Mouse (Mus musculus): Measurements from ENCODE around the gene Slc16a1. TPM values are rescaled to one million over a fixed set of nuclear protein-coding genes. Genes with fewer than 3 reads are reported as not detected.
"Not testable (repeated sequence)": the region's sequence is repeated elsewhere in the genome, so short reads cannot be mapped to it uniquely, and the experiment has no call there.

Gene Slc16a1
- polyA plus RNA-seq, 1 experiment = 41.6 TPM

DNA sequence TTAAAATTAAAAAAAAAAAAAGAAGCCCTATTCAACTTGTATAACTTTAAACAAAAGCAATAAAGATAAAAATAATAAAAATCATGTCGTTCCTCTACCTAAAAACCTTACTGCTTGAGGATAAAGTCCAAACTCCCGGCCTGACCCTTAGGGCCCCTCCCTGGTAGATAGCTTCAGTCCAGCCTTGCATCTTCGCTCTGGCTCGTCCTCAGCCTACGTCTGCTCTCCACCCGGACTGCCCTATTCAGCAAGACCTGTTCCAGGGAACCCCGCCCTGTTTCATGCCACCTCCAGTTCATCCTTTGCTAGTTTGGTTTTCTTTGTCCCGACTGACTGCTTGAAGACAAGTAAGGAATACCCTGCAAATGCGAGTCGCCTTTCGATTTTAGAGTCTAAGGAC, 24.5 kb downstream of the Slc16a1 start:
- TF ChIP-seq POLR2A (IDR thresholded peaks at IDR 0.05; ENCODE audit: borderline replicate concordance, control insufficient read depth, low read depth, low read length) = no peak
- TF ChIP-seq CTCF (IDR thresholded peaks at IDR 0.05; ENCODE audit: control insufficient read depth, insufficient read depth, low read length) = no peak
- Histone ChIP-seq H3K27ac (ENCODE audit: control insufficient read depth, insufficient read depth, low read depth, low read length, poor library complexity) (no peak overlapping the region), H3K4me1 (ENCODE audit: control insufficient read depth, insufficient read depth, low read length) (no peaks in the 10 kb centered on the region), H3K4me3 (replicated peaks; ENCODE audit: control insufficient read depth, low read depth, low read length) (no peak overlapping the region)
- 91% methylated on average over 11 of the region's 11 CpGs for WGBS

- no peak overlapping the region for H3K4me3 ChIP-seq (replicated peaks; ENCODE audit: control insufficient read depth, low read depth, low read length)
- TF ChIP-seq CTCF (IDR thresholded peaks at IDR 0.05; ENCODE audit: control insufficient read depth, insufficient read depth, low read length) (no peak), POLR2A (IDR thresholded peaks at IDR 0.05; ENCODE audit: borderline replicate concordance, control insufficient read depth, low read depth, low read length) (no peak)
- no peak overlapping the region for H3K27ac ChIP-seq (ENCODE audit: control insufficient read depth, insufficient read depth, low read depth, low read length, poor library complexity)
- peaks cover 5% of the 10 kb centered on the region; the same call in 1 of the 2 replicates for H3K4me1 ChIP-seq (ENCODE audit: control insufficient read depth, insufficient read depth, low read length)
- WGBS = 63% methylated on average over 4 of the region's 4 CpGs
Observed at GRCm38 (mm10) chr3:104666950-104667349, 28.5 kb downstream of the Slc16a1 start.

GRCm38 (mm10) chr3:104667451-104667850, 29.0 kb downstream of the Slc16a1 start:
- H3K4me3 ChIP-seq (replicated peaks; ENCODE audit: control insufficient read depth, low read depth, low read length) = no peak overlapping the region
- peaks cover 5% of the 10 kb centered on the region; the same call in 1 of the 2 replicates for H3K4me1 ChIP-seq (ENCODE audit: control insufficient read depth, insufficient read depth, low read length)
- no peak for TF ChIP-seq CTCF (IDR thresholded peaks at IDR 0.05; ENCODE audit: control insufficient read depth, insufficient read depth, low read length)
- no peak for TF ChIP-seq POLR2A (IDR thresholded peaks at IDR 0.05; ENCODE audit: borderline replicate concordance, control insufficient read depth, low read depth, low read length)
- H3K27ac ChIP-seq (ENCODE audit: control insufficient read depth, insufficient read depth, low read depth, low read length, poor library complexity) = no peak overlapping the region
- WGBS = 72% methylated on average over 10 of the region's 10 CpGs

DNA sequence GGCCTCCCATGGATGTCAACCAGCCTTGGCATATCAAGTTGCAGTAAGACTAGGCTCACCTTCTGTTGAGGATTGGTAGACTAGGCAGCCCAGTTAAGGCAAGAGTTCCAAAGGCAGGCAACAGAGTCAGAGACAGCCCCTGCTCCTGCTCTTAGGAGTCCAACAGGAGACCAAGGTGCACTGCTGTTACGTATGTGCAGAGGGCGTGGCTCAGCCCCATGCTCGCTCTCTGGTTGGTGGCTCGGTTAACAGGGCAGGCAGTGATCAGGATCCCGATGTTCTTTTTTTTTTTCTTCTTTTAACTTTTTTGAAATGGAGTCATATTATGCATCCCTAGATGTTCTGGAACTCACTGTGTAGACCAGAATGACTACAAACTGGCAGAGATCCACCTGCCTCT, 30.5 kb downstream of the Slc16a1 start:
- H3K4me1 ChIP-seq (ENCODE audit: control insufficient read depth, insufficient read depth, low read length) = peaks cover 5% of the 10 kb centered on the region; the same call in 1 of the 2 replicates
- no peak overlapping the region for H3K27ac ChIP-seq (ENCODE audit: control insufficient read depth, insufficient read depth, low read depth, low read length, poor library complexity)
- TF ChIP-seq POLR2A (IDR thresholded peaks at IDR 0.05; ENCODE audit: borderline replicate concordance, control insufficient read depth, low read depth, low read length) = no peak
- TF ChIP-seq CTCF (IDR thresholded peaks at IDR 0.05; ENCODE audit: control insufficient read depth, insufficient read depth, low read length) = no peak

DNA sequence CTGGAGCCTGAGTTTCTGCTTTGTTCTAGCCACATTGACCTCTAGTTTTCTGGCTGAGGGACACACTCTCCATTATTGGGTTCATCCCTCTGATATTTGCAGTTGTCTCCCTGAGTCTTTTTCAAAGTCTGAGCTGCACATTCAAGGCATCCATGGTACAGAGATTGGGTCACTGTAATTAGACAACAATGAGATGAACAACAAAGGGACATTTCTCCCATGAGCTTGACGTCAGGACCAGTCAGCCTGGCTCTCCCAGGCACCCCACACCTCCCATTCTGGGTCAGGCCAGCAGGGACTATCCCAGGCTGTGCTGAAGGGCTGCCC, 31.4 kb downstream of the Slc16a1 start:
- TF ChIP-seq POLR2A (IDR thresholded peaks at IDR 0.05; ENCODE audit: borderline replicate concordance, control insufficient read depth, low read depth, low read length) (no peak), CTCF (IDR thresholded peaks at IDR 0.05; ENCODE audit: control insufficient read depth, insufficient read depth, low read length) (no peak)
- Histone ChIP-seq H3K27ac (ENCODE audit: control insufficient read depth, insufficient read depth, low read depth, low read length, poor library complexity) (peak overlapping the region; percentile 69), H3K4me1 (ENCODE audit: control insufficient read depth, insufficient read depth, low read length) (peaks cover 10% of the 10 kb centered on the region), H3K4me3 (replicated peaks; ENCODE audit: control insufficient read depth, low read depth, low read length) (no peak overlapping the region)
- WGBS = 74% methylated on average over 1 of the region's 1 CpGs

More for the DNA sequence above, 30.5 kb downstream of the Slc16a1 start:
- 64% methylated on average over 5 of the region's 5 CpGs for WGBS
- H3K4me3 ChIP-seq (replicated peaks; ENCODE audit: control insufficient read depth, low read depth, low read length) = no peak overlapping the region

- WGBS = 0% methylated on average over 1 of the region's 1 CpGs
- not testable (repeated sequence) for H3K4me1 ChIP-seq (ENCODE audit: control insufficient read depth, insufficient read depth, low read length); H3K4me3 ChIP-seq (replicated peaks; ENCODE audit: control insufficient read depth, low read depth, low read length)
- H3K27ac ChIP-seq (ENCODE audit: control insufficient read depth, insufficient read depth, low read depth, low read length, poor library complexity) = peak overlapping the region; percentile 69
Observed at GRCm38 (mm10) chr3:104670183-104671020, 31.9 kb downstream of the Slc16a1 start.

DNA sequence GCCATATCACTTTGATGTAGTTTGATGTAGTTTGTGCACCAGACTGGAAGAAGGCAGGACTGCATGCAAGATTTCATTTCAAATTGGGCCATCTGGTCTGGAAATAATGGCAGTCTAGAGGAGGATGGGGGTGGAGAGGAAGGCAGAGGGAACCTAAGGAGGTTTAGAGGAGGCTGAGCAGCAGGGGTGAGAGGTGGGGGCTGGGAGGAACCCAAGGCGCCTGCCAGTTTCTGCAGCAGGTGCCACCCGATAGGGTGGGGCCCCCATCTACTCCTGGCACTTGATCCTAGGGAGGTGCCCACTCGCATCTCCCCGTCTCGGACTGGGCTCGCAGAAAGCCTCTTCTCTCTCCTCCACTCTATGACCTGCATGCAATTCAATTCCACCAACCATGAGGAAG, 33.1 kb downstream of the Slc16a1 start:
- WGBS = 32% methylated on average over 6 of the region's 6 CpGs
- Histone ChIP-seq H3K27ac (ENCODE audit: control insufficient read depth, insufficient read depth, low read depth, low read length, poor library complexity) (peak overlapping the region; percentile 86), H3K4me3 (replicated peaks; ENCODE audit: control insufficient read depth, low read depth, low read length) (no peak overlapping the region), H3K4me1 (ENCODE audit: control insufficient read depth, insufficient read depth, low read length) (peaks cover 10% of the 10 kb centered on the region)
- TF ChIP-seq CTCF (IDR thresholded peaks at IDR 0.05; ENCODE audit: control insufficient read depth, insufficient read depth, low read length) = no peak
- TF ChIP-seq POLR2A (IDR thresholded peaks at IDR 0.05; ENCODE audit: borderline replicate concordance, control insufficient read depth, low read depth, low read length) = 0 out of 2 replicates have a peak, but pooled peaks have one; percentile 31

GRCm38 (mm10) chr3:104672041-104672440, 33.6 kb downstream of the Slc16a1 start:
- Histone ChIP-seq H3K4me1 (ENCODE audit: control insufficient read depth, insufficient read depth, low read length) (peaks cover 10% of the 10 kb centered on the region), H3K4me3 (replicated peaks; ENCODE audit: control insufficient read depth, low read depth, low read length) (no peak overlapping the region), H3K27ac (ENCODE audit: control insufficient read depth, insufficient read depth, low read depth, low read length, poor library complexity) (peak overlapping the region; percentile 86)
- WGBS = 22% methylated on average over 4 of the region's 4 CpGs
- TF ChIP-seq POLR2A (IDR thresholded peaks at IDR 0.05; ENCODE audit: borderline replicate concordance, control insufficient read depth, low read depth, low read length) = no peak
- no peak for TF ChIP-seq CTCF (IDR thresholded peaks at IDR 0.05; ENCODE audit: control insufficient read depth, insufficient read depth, low read length)

Data from bone marrow, adult 2 months (tissue).